Mouse (Mus musculus): ENCODE results near the gene Mpp2.

Mpp2 gene

DNA sequence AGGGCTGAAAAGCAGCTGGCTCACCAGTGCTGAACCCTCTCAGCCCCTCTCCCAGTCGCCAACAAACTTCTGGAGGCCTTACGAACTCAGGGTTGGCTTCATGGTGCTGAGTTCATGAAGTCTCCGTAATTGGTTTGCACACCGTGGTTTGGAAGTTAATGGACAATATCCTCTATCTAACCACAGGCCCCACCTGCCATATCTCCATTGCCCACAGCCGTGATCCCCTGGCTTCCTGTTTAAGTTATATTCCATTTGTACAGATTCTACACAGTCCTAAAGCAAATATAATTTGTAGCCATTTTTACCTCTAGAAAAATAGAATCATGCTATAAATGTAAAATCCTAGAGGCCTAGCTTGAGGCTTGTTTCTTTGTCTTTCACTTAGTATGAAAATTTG is 15.6 kb downstream of the Mpp2 start:
- no peak for DNase-seq (ENCODE audit: low read depth, low spot score)

- DNase-seq (ENCODE audit: low read depth, low spot score) = no peak
These were observed 17.9 kb downstream of the Mpp2 start for GRCm38 (mm10) chr11:102070426-102070825.

DNA sequence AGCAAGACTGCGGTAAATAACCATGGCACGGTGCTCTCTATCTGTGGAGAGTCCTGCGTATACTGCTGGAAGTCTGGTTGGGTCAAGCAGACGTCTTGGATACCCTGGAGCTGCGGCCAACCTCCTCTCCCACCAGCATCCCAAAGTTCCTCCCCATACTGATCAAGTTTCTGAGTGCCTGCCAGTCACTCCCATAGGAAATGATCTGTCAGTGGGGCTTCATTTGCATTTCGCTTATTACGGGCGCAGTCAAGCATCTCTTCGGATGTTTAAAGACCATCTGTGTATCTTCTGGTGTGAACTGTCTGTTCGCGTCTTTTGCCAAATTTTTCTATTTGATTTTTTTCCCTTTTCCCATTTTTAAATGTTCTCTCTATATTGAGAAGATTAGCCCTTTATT is 18.7 kb downstream of the Mpp2 start:
- no peak for DNase-seq (ENCODE audit: low read depth, low spot score)

DNA sequence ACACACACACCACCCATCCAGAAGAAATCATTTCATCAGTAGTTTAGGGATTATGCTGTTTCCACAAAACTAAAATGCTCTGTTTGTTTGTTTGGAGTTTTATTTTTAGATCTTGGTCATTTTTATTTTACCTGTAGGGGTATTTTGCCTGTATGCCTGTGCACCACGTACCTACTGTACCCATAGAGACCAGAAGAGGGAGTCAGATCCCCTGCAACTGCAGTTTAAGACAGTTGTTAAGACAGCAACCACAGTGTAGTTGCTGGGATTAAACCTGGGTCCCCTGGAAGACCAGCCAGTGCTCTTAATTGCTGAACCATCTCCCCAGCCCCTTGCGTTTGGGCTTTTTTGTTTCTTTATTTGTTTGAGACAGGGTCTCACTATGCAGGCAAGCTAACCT is 19.3 kb downstream of the Mpp2 start:
- no peak for DNase-seq (ENCODE audit: low read depth, low spot score)

- no peak for DNase-seq (ENCODE audit: low read depth, low spot score)
These were observed 25.2 kb downstream of the Mpp2 start for GRCm38 (mm10) chr11:102063076-102063475.

DNA sequence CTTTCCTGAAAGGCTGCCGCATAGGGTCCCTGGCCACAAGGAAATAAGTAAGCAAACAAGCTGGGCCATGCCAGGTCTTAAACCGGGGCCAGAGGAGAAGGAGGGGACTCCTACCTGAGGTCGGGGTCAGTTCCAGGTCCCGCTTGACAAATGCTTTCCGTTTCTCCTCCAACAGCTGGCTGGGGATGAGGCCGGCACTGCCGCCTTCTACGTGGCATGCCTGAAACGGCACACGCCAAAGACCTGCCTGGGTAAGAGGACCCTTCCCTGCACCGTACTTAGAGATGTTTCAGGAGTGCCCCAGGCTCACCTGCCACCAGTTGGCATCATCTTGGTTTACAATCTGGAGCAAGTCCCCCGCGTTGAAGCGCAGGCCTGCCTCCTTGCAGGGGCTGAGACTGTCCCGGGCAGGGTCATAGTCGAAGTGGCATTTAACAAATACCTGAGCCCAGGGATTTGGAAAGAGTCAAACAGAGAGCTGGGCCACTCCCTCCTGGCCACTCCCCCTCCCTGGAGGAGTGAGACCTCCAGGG is 26.3 kb downstream of the Mpp2 start:
- DNase-seq (ENCODE audit: low read depth, low spot score) = no peak

DNA sequence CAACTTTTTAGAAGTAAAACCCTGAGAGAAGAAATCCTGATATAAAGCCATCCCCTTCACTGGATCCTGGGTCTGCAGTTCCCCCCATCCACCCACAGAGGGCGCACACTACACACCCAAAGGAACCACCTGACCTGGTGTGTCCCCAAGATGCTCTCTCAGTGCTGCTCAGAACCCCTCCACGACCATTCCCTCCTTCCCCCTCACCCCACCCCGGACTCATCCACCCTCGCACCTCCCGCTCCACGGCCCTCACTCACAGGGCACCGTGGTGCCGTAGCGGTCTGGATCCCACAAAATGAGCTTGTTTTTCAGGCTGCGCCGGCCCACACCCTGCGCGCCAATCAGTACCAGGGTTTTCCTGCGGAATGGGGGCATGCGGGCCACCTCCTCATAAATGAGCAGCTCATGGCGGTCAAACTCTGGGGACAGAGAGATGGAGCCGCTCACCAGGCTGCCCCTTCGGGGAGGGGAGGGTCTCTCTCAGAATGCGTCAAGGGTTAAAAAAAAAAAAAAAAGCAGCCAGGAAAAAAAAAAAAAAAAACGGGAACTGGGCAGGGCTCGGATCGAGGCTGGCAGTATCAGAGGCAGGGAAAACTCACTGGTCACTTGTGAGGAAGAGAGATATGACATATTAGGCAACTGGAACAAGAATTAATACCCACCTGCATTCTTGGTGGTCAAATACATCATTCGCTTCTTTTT is 26.9 kb downstream of the Mpp2 start:
- peak; percentile 54 for DNase-seq (ENCODE audit: low read depth, low spot score)

GRCm38 (mm10) chr11:102053847-102054246 is 34.5 kb downstream of the Mpp2 start:
- DNase-seq (ENCODE audit: low read depth, low spot score) = no peak

GRCm38 (mm10) chr11:102053183-102053582 is 35.1 kb downstream of the Mpp2 start:
- DNase-seq (ENCODE audit: low read depth, low spot score) = peak; percentile 76

- no peak for DNase-seq (ENCODE audit: low read depth, low spot score)
These were observed 35.6 kb downstream of the Mpp2 start for GRCm38 (mm10) chr11:102052697-102053096.

GRCm38 (mm10) chr11:102051954-102052353 is 36.4 kb downstream of the Mpp2 start:
- peak; percentile 63 for DNase-seq (ENCODE audit: low read depth, low spot score)

DNA sequence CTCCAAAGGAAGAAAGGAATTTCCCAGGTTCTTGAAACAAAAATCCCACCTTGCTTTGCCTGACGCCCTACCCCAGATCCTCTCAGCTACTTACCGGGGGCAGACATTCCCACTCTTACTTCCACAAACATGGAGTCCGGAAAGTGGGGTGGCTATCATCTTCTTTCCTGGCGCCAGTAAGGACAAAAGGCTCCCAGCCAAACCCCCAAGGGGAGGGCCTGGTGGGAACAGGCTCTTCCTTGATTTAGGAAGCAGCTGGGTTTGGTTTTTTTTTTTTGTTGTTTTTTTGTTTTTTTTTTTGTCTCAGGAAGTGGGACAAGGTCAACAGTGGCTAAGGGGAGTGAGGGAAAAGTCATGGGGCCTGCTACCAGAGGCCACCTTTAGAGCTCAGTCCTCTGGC is 36.8 kb downstream of the Mpp2 start:
- peak; percentile 71 for DNase-seq (ENCODE audit: low read depth, low spot score)

- peak; percentile 31 for DNase-seq (ENCODE audit: low read depth, low spot score)
These were observed 38.3 kb downstream of the Mpp2 start for GRCm38 (mm10) chr11:102049875-102050482.

GRCm38 (mm10) chr11:102046607-102047006 is 41.7 kb downstream of the Mpp2 start:
- no peak for DNase-seq (ENCODE audit: low read depth, low spot score)

DNA sequence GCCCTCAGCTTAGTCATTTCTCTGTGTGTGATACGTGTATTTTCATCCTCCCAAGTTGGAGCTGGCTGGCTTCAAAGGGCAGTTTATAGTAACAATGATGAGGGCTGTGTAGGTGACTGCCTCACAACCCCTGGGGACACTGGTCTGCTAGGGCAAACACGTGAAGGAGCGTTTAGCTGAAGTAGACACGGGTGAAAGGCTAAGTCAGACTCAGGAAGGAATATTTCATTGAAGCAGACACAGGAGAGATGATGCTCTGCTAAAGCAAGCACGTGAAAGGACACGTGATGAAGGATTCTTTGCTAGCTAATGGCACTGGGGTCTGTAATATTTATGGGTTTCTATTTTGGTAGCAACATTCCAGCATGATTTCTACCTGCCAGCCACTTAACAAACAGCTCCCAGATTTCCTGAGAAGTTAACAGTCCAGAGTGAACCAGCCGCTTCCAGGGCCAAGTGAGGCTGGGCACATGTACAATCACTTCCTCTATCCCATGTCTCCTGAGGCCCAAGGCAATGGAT is 43.6 kb downstream of the Mpp2 start:
- peak; percentile 49 for DNase-seq (ENCODE audit: low read depth, low spot score)

DNA sequence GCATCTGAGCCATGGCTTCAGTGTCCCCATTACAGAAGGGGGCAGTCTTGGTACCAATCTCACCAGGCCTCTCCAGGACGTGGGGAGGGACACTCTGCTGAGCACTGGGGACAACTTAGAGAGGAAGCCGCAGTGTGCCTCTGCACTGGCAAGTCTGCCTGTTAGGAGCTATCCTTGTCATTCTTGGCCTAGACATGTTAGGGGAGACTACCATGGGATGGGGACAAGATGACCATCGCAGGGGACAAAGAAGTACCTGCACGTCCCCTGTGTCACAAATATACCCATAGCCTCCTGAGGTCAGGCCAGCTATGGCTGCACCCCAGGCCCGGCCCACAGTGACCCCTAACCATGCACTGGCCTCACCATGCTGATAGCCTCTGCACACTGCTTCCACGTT is 44.9 kb downstream of the Mpp2 start:
- DNase-seq (ENCODE audit: low read depth, low spot score) = no peak

GRCm38 (mm10) chr11:102042971-102043370 is 45.3 kb downstream of the Mpp2 start:
- no peak for DNase-seq (ENCODE audit: low read depth, low spot score)

DNA sequence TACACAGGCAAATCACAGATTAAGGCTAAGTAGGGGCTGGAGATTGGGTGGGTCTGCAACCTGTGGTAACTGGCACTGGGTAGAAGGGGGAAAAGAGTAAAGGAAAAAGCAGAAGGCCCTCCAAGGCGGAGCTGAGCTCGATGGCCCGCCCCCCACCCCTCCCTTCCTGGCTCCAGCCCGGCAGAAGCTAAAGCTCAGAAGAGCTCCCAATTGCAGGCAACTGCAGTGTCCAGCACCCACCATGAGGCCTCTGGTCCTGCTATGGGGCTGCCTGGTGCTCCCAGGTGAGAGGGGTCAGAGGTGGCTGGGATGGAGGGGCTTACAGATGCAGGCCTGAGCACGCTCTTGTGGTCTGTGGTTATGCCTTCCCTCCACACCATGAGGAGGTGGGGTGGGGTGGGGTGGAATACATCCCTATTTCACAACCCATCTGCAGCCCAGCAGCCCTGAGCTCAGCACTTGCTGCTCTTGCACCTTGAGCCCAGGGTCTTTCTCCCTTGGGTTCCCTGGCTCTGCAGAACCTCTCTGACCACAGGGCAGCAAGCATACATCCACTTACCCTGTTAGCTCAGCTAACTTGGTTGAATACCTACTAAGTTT is 46.9 kb downstream of the Mpp2 start, which contains the start of gene Cd300lg:
Cd300lg (plus strand) TSS at position 160 of the 600 bp plus-strand sequence.
- DNase-seq (ENCODE audit: low read depth, low spot score) = no peak

DNA sequence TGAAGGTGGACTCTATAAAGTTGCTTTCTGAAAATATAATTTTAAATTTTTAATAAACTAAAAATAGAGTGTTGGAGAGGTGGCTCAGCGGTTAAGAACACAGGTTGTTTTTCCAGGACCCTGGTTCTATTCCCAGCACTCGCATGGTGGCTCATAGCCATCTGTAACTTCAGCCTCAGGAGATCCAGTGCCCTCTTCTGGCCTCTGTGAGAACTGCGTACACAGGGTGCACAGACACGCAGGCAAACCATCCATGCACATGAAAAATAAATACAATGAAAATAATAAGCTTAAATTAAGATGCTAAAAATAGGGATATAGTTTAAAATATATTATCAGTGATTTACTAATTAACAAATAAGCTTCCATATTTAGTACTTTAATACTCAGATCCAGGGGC is 47.7 kb downstream of the Mpp2 start:
- no peak for DNase-seq (ENCODE audit: low read depth, low spot score)

- DNase-seq (ENCODE audit: low read depth, low spot score) = peak; percentile 91
These were observed 48.2 kb downstream of the Mpp2 start for GRCm38 (mm10) chr11:102040138-102040524.

- no peak for DNase-seq (ENCODE audit: low read depth, low spot score)
These were observed 48.7 kb downstream of the Mpp2 start for GRCm38 (mm10) chr11:102039487-102040137.

- no peak for DNase-seq (ENCODE audit: low read depth, low spot score)
These were observed 50.5 kb downstream of the Mpp2 start for GRCm38 (mm10) chr11:102037789-102038188.
